Mouse (Mus musculus) yolk sac, embryonic 10.5 days (tissue): ENCODE measurements around the gene Trappc6a.

ENCODE experiments used
- DNase-seq: peaks from one replicate; pipeline ENCODE4 v3.0.0-alpha.2; 2017; ENCODE audit warnings: low spot score

The Trappc6a gene

GRCm38 (mm10) chr7:19508150-19508923 is at the start of gene Trappc6a, which contains the start of gene Bloc1s3:
TSS of gene Trappc6a (plus strand) at chr7:19508395.
TSS of gene Bloc1s3 (minus strand) at chr7:19508367.
- DNase-seq, result peak; percentile 94

DNA sequence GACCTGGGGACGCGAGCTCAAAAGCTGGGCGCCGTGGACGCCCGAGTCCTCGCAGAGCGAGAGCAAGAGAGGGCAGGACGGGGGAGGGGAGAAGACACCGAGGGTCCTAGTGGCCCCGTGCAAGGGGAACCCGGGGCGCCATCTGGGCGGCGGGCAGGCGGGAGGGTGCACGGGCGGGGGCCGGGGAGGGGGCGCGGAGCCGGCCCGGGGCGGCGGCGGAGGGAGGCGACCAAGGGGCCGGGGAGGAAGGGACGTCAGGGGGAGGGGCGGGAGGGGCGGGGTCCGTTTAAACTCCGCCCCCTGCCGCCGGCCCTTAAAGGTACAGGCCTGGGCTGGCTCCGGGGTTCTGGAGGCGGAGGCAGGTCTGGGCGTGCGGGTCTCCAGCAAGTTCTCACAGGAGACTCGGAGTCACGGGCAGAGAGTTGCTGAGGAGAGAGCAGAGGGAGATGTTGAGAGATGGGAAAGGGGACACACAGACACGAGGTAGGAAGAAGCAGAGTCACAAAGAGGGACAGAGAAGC is 49.5 kb upstream of the Trappc6a start, which contains the start of gene Mark4:
Gene Mark4, minus strand, starts transcription at position 231 of the 521 bp plus-strand sequence.
- peak; percentile 88 for DNase-seq

DNA sequence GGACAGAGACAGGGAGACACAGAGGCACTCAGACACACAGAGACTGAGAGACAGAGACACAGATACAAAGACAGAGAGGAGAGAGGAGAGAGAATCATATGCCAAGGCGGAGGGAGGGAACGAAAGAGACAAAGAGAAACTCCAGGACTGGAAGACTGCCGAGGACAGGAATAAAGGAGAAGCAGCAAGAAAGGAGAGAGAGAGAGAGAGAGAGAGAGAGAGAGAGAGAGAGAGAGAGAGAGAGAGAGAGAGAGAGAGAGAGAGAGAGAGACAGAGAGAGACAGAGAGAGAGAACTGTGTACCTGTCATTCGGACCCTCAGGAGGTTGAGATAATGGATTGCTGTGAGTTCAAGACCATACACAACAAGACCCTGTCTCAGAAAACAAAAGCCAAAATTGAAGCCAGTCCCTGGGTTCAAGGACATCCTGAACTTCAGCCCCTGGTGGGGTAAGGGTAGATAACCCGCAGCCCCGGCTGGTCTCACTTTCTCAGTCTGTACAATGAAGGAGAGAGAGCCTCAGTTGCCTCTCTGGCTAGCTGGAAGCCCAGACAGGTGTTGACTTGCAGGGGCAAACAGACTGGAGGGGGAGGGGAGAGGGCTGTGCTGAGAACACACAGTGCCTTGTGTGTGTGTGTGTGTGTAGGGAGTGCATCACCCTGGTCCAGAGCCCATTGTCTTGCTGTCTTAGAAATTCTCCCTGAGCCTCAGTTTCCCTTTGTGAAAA is 48.9 kb upstream of the Trappc6a start:
- no peak for DNase-seq

GRCm38 (mm10) chr7:19460500-19460899 is 47.7 kb upstream of the Trappc6a start:
- no peak for DNase-seq

- DNase-seq, result peak; percentile 44
Observed at GRCm38 (mm10) chr7:19461488-19461887, 46.7 kb upstream of the Trappc6a start.

DNA sequence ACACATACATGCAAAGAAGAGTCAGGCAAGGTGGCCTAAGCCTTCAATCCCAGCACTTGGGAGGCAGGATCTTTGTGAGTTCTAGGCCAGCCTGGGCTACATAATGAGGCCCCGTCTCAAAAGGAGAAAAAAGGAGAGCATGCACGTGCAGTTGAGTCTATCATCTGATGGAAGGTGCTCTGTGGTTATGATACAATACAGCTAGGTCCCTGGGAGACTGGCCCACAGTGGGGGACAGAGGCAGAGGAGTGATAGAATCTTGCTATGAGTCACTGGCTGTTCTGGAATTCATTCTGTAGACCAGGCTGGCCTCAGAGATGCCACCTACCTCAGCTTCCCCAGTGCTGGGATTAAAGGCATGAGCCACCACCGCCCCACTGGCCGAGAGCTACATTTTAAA is 45.8 kb upstream of the Trappc6a start:
- DNase-seq, result no peak

DNA sequence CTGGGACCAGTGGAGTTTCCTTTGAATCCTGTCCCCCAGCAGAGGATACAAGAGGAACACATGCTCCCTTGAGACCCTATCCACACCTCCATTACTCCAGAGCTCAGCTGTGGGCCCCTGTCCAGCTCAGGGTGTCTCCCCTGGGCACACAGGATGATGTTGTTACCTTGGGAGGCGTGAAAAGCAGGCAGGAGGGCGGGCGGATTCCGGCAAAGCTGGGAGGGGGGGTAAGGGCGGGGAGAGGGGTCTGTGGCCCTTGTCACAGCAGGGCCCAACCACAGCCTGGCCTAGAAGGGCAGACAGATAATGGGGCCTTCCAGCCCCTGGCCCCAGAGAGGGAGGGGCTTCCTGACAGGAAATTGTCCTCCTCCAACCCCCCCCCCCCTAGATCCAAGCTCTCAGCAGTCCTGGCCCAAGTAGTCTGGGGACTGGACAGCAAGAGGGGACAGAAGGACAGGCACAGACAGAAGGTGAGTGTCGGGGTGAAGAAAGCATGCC is 45.3 kb upstream of the Trappc6a start, which contains the start of gene Exoc3l2:
Gene Exoc3l2, plus strand, starts transcription at position 448 of the 498 bp plus-strand sequence.
- DNase-seq, result no peak

GRCm38 (mm10) chr7:19464367-19465307 is 43.6 kb upstream of the Trappc6a start:
- peak; percentile 40 for DNase-seq

- no peak for DNase-seq
Observed at GRCm38 (mm10) chr7:19466602-19467145, 41.5 kb upstream of the Trappc6a start.

GRCm38 (mm10) chr7:19467638-19468037 is 40.6 kb upstream of the Trappc6a start:
- no peak for DNase-seq

DNA sequence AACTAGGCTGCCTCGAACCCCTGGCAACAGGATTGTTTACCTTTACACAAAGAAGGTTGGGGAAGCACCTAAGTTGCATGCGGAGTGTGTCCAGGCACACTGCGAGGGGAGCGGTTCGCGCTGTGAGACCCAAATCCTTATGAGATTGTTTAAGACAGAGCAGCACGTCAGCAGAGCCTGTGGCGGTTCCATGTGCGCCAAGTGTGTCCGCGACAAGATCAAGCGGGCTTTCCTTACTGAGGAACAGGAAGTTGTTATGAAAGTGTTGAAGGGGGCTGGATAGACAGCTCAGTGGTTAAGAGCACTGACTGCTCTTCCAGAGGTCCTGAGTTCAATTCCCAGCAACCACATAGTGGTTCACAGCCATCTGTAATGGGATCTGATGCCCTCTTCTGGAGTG is 39.9 kb upstream of the Trappc6a start:
- DNase-seq, result no peak

DNA sequence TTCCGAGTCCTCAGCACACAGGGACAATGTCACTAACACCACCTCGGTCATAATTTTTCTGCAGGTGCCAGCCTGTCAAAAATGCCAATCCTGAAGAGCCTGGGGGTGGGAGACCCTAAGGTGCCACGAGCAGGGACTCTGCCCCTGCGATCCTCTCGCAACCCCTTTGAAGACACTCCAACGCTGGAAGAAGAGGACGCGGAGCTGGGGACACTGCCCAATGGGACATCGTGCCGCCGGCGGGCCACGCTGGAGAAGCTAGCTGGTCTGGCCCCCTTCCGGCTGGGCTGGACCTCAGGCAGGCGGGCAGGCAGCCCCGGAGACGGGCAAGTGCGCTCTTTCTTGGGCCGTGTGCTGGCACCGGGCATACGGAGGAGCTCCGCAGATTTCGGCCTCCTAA is 38.8 kb upstream of the Trappc6a start:
- DNase-seq, result no peak

- no peak for DNase-seq
Observed at GRCm38 (mm10) chr7:19470308-19470707, 37.9 kb upstream of the Trappc6a start.

GRCm38 (mm10) chr7:19472403-19472802 is 35.8 kb upstream of the Trappc6a start:
- no peak for DNase-seq

DNA sequence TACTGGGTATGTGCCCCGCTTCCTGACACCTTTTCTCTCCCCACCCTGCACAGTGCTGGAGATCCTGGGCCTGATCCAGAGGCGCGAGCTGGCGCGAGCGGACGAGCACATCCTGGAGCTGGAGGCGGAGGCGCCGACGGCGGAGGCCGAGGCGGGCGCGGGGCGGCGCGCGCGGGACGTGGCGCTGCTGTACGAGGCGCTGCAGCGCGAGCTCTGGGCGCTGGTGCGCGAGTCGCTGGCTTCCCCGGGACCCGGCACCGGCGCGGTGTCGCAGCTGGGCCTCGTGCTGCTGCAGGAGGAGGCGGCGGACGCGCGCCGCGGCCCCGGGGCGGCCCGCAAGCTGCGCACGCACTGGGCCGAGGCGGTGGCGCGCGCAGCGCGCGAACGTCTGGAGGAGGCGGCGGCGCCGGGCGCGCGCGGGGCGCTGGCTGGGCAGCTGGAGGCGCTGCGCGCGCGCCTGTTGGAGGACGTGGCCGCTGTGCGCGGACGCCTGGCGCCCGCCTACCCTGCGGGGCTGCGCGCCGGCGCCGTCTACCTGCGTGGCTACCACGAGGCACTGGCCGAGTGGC is 34.2 kb upstream of the Trappc6a start:
- peak; percentile 64 for DNase-seq

DNA sequence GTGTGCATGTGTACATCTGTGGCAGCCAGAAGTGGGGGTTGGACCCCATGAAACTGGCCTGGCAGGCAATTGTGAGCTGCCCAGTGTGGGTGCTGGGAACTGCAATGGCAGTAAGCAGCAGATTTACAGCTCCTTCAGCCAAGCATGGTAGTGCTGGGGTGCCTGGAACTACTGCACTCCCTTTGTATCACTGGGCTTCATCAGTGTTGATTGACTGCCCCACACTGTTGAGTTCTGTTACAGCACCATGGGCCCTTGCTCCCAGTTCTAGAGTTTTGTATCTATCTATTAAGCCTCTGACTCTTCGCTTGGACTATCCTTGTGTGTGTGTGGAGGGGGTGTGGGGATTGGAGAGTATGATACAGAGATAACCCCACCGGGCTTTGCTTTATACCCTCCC is 31.1 kb upstream of the Trappc6a start:
- no peak for DNase-seq

DNA sequence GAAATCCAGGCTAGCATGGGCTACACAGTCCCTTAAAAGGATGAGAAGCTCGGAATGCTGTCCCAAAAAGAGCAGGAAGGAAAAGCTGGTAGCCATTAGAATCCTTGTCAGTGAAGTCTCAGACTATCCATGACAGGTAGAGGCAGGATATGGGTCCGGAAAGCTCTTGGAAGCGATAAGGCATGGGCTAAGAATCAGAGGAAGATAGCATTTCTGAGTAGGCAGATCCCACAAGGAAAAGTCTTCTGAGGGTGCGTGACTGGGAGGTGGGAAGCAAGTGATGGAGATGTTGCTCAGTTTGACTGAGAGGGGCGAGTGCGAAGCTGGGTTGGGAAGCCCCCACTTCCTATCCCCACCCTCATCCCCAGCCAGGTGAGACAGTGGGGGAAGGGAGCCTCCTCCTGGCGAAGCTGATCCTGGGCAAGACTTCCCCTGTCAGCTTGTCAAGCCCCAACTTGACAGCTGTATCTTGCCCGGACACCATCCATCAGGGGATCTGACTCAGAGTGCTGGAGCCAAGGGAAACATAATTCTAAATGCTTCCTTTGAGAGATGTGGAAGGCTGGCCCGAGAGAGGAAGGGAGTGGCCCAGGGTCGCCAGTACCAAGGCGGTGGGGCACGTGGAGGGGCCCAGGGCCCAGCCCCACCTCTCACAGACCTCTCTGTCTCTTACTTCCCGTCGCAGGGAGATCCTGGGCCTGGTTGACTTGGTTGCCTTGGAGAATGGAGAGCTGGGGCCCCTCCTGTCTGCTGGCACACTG is 30.4 kb upstream of the Trappc6a start:
- DNase-seq, result no peak

DNA sequence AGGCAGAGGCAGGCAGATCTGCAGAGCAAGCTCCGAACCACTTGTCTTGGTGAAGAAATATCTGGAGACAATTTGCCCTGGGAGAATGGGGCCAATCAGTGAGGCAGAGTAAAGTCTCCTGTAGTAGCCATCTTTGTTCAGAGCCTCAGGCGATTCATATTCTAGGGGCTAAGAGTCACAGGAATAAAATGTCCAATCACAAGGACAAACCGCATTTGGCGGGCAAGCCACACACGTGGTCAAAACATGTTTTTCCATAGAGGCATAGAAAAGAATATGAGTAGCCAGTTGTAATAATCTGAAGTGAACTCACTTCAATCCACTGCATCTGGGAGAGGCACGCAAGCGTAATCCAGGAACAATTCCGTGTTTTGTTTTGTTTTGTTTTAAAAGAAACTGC is 24.9 kb upstream of the Trappc6a start:
- no peak for DNase-seq

DNA sequence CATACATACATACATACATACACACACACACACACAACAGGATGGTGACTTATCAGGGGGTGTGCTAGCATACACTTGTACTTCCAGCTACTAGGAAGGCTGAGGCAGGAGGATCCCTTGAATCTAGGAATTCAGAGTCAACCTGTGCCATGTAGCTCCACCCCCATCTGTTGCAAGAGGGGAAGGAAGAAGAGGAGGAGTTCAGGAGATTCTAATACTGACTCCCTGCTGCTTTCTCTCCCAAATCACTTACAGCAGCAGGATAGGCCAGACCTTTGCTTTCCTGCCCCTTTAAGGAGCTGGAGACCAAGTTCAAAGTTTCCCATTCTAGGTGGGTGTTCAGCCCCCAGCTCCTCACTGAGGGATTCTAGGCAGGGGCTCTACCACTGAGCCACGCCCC is 22.7 kb upstream of the Trappc6a start:
- no peak for DNase-seq

GRCm38 (mm10) chr7:19486549-19486948 is 21.6 kb upstream of the Trappc6a start:
- DNase-seq, result no peak
